Mouse (Mus musculus) MEL (cell line): ENCODE results near the gene Gm10153.
"Not testable (repeated sequence)": the region's sequence is repeated elsewhere in the genome, so short reads cannot be mapped to it uniquely, and the experiment has no call there.

ENCODE experiments used
- CTCF ChIP-seq, 3 experiments: IDR thresholded peaks in 2 of 3; conservative IDR thresholded peaks in 1 of 3; 2 replicates each; pipeline ENCODE4 v1.5.1; 2011 to 2012; ENCODE audit warnings: low read length in 3 of 3, low read depth in 2 of 3, mild to moderate bottlenecking in 2 of 3, improper control_type of control experiment in 1 of 3, inconsistent platforms in 1 of 3, mixed read lengths in 1 of 3, moderate library complexity in 1 of 3; ENCODE audit not compliant: control insufficient read depth in 1 of 3, insufficient read depth in 1 of 3, poor library complexity in 1 of 3, severe bottlenecking in 1 of 3
- JUND ChIP-seq: IDR thresholded peaks from 2 replicates; pipeline ENCODE4 v1.6.1; 2011; ENCODE audit warnings: low read depth, mild to moderate bottlenecking, improper control_type of control experiment, low read length
- USF1 ChIP-seq: IDR thresholded peaks from 2 replicates; pipeline ENCODE4 v1.6.1; 2014; ENCODE audit warnings: low read depth, mild to moderate bottlenecking, inconsistent platforms, low read length, improper control_type of control experiment, moderate library complexity
- ZMIZ1 ChIP-seq: IDR thresholded peaks from 2 replicates; pipeline ENCODE4 v1.6.1; 2012; ENCODE audit warnings: low read depth, mild to moderate bottlenecking, inconsistent platforms, low read length, improper control_type of control experiment, moderate library complexity

- not testable (repeated sequence) for TF ChIP-seq CTCF (IDR thresholded peaks at IDR 0.05 in 2 of 3, conservative IDR thresholded peaks at IDR 0.05 in 1 of 3; ENCODE audit: control insufficient read depth in 1 of 3, insufficient read depth in 1 of 3, low read depth in 2 of 3, low read length in 3 of 3, poor library complexity in 1 of 3, severe bottlenecking in 1 of 3); ZMIZ1; USF1; JUND
Observed at GRCm38 (mm10) chr7:142143506-142144010, 46.6 kb downstream of the Gm10153 start.
